Mouse (Mus musculus) myocyte (in vitro differentiated cells): ENCODE measurements at regions not wholly inside any gene's neighbourhood (a gene's known extent, or its start where the extent isn't known, plus 50 kb on each side); places are given as distances from the start of the nearest gene placed in this dataset.

ENCODE experiments used
- H3K27me3 ChIP-seq: one replicate; pipeline ENCODE4 v1.6.1; 2011; ENCODE audit not compliant: control insufficient read depth, insufficient read depth, insufficient read length
- H3K36me3 ChIP-seq: one replicate; pipeline ENCODE4 v1.6.1; 2011; ENCODE audit not compliant: control insufficient read depth, insufficient read depth
- H3K4me2 ChIP-seq: one replicate; pipeline ENCODE4 v1.6.1; 2011; ENCODE audit warnings: low read depth, control low read depth
- H3K4me3 ChIP-seq: one replicate; pipeline ENCODE4 v1.5.1; 2011; ENCODE audit warnings: mild to moderate bottlenecking, control low read depth, moderate library complexity
- H3K79me2 ChIP-seq: one replicate; pipeline ENCODE4 v1.6.1; 2011; ENCODE audit not compliant: control insufficient read depth, insufficient read depth
- H3ac ChIP-seq: one replicate; pipeline ENCODE4 v1.6.1; 2011; ENCODE audit not compliant: control insufficient read depth, insufficient read length
- CEBPB ChIP-seq: IDR thresholded peaks from 2 replicates; pipeline ENCODE4 v1.6.1; 2011; ENCODE audit warnings: mild to moderate bottlenecking, moderate library complexity; ENCODE audit not compliant: poor library complexity, insufficient read depth, severe bottlenecking
- E2F4 ChIP-seq: IDR thresholded peaks from one replicate; pipeline ENCODE4 v1.6.1; 2011; ENCODE audit warnings: mild to moderate bottlenecking, control low read depth, moderate library complexity; ENCODE audit not compliant: insufficient read depth
- MAX ChIP-seq: IDR thresholded peaks from one replicate; pipeline ENCODE4 v1.6.1; 2011; ENCODE audit warnings: low read depth, mild to moderate bottlenecking, control low read depth
- MYOD1 ChIP-seq, 3 experiments: IDR thresholded peaks; one replicate each; pipeline ENCODE4 v1.6.1; 2011; ENCODE audit warnings: control low read depth in 2 of 3, low read depth in 2 of 3, mild to moderate bottlenecking in 2 of 3, moderate library complexity in 1 of 3; ENCODE audit not compliant: insufficient read length in 2 of 3, control insufficient read depth in 1 of 3
- MYOG ChIP-seq, 3 experiments: IDR thresholded peaks; one replicate each; pipeline ENCODE4 v1.6.1; 2011; ENCODE audit warnings: control low read depth in 2 of 3, low read depth in 2 of 3, mild to moderate bottlenecking in 2 of 3; ENCODE audit not compliant: insufficient read length in 2 of 3, control insufficient read depth in 1 of 3, insufficient read depth in 1 of 3
- POLR2A ChIP-seq: IDR thresholded peaks from one replicate; pipeline ENCODE4 v1.6.1; 2011; ENCODE audit warnings: low read depth, mild to moderate bottlenecking, control low read depth, moderate library complexity; ENCODE audit not compliant: insufficient read length
- POLR2AphosphoS2 ChIP-seq: IDR thresholded peaks from one replicate; pipeline ENCODE4 v1.6.1; 2011; ENCODE audit warnings: low read depth, control low read depth; ENCODE audit not compliant: insufficient read length
- REST ChIP-seq: IDR thresholded peaks from one replicate; pipeline ENCODE4 v1.6.1; 2011; ENCODE audit warnings: mild to moderate bottlenecking, control low read depth, moderate library complexity; ENCODE audit not compliant: insufficient read depth, insufficient read length
- SRF ChIP-seq: IDR thresholded peaks from one replicate; pipeline ENCODE4 v1.6.1; 2011; ENCODE audit warnings: low read depth; ENCODE audit not compliant: control insufficient read depth, insufficient read length
- TCF12 ChIP-seq: IDR thresholded peaks from one replicate; pipeline ENCODE4 v1.6.1; 2011; ENCODE audit warnings: mild to moderate bottlenecking, control low read depth; ENCODE audit not compliant: poor library complexity, insufficient read depth, severe bottlenecking
- TCF3 ChIP-seq: IDR thresholded peaks from one replicate; pipeline ENCODE4 v1.6.1; 2011; ENCODE audit warnings: low read depth, control low read depth; ENCODE audit not compliant: insufficient read length
- USF1 ChIP-seq: IDR thresholded peaks from one replicate; pipeline ENCODE4 v1.6.1; 2011; ENCODE audit warnings: low read depth, mild to moderate bottlenecking, control low read depth, moderate library complexity

- TF ChIP-seq TCF12 (no peak), REST (no peak)
- H3K4me2 ChIP-seq = no peak overlapping the region
- H3ac ChIP-seq = no peak overlapping the region
- no peaks in the 10 kb centered on the region for H3K36me3 ChIP-seq
- H3K4me3 ChIP-seq = no peak overlapping the region
- no peaks in the 10 kb centered on the region for H3K79me2 ChIP-seq
- H3K27me3 ChIP-seq = no peaks in the 10 kb centered on the region
These were observed 157.8 kb upstream of the Nabp1 start for GRCm38 (mm10) chr1:51635881-51636515.

GRCm38 (mm10) chr1:51633795-51634194 lies 155.6 kb upstream of the Nabp1 start:
- Histone ChIP-seq H3K27me3 (no peaks in the 10 kb centered on the region), H3ac (no peak overlapping the region), H3K4me2 (no peak overlapping the region), H3K4me3 (no peak overlapping the region), H3K79me2 (no peaks in the 10 kb centered on the region), H3K36me3 (no peaks in the 10 kb centered on the region)
- no peak for TF ChIP-seq TCF12
- no peak for TF ChIP-seq MYOD1 (IDR thresholded peaks at IDR 0.05; ENCODE audit: control insufficient read depth in 1 of 3, insufficient read length in 2 of 3, low read depth in 2 of 3)

- Histone ChIP-seq H3K27me3 (no peaks in the 10 kb centered on the region), H3K36me3 (no peaks in the 10 kb centered on the region), H3K79me2 (no peaks in the 10 kb centered on the region), H3ac (no peak overlapping the region), H3K4me2 (no peak overlapping the region), H3K4me3 (no peak overlapping the region)
- TF ChIP-seq POLR2AphosphoS2 = no peak
- TF ChIP-seq MAX = no peak
- TF ChIP-seq TCF12 = no peak
- TF ChIP-seq CEBPB = no peak
- TF ChIP-seq REST = no peak
- no peak for TF ChIP-seq MYOG (IDR thresholded peaks at IDR 0.05; ENCODE audit: control insufficient read depth in 1 of 3, insufficient read depth in 1 of 3, insufficient read length in 2 of 3, low read depth in 2 of 3)
- TF ChIP-seq POLR2A = no peak
- TF ChIP-seq SRF = no peak
- no peak for TF ChIP-seq USF1
- TF ChIP-seq MYOD1 (IDR thresholded peaks at IDR 0.05; ENCODE audit: control insufficient read depth in 1 of 3, insufficient read length in 2 of 3, low read depth in 2 of 3) = no peak
- TF ChIP-seq TCF3 = no peak
- no peak for TF ChIP-seq E2F4
These were observed 154.6 kb upstream of the Nabp1 start for GRCm38 (mm10) chr1:51632851-51633250.

DNA sequence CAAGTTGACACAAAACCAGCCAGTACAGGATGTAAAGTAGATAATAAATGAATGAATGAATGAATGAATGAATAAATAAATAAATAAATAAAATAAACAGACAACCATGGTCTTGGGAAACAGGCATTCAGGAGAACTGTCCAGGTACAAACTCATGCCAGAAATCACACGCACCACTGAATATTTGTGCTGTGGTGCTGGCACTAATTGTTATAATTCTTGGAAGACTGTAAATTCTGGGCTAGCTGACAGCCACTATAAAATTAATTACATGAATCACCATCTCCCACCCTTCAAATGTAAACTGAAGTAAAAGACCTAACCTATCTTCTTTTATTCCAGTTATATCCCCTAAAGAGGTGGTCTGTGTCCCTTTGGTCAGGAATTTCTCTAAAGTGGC lies 151.6 kb upstream of the Nabp1 start:
- no peak overlapping the region for H3K4me3 ChIP-seq
- no peaks in the 10 kb centered on the region for H3K36me3 ChIP-seq
- no peak overlapping the region for H3K4me2 ChIP-seq
- H3K27me3 ChIP-seq = no peaks in the 10 kb centered on the region
- H3ac ChIP-seq = no peak overlapping the region
- no peak for TF ChIP-seq TCF3
- TF ChIP-seq MYOD1 (IDR thresholded peaks at IDR 0.05; ENCODE audit: control insufficient read depth in 1 of 3, insufficient read length in 2 of 3, low read depth in 2 of 3) = no peak
- TF ChIP-seq POLR2A = no peak
- TF ChIP-seq POLR2AphosphoS2 = no peak
- no peak for TF ChIP-seq MAX
- TF ChIP-seq REST = no peak
- no peak for TF ChIP-seq CEBPB
- no peak for TF ChIP-seq SRF
- TF ChIP-seq USF1 = no peak
- TF ChIP-seq TCF12 = no peak
- TF ChIP-seq MYOG (IDR thresholded peaks at IDR 0.05; ENCODE audit: control insufficient read depth in 1 of 3, insufficient read depth in 1 of 3, insufficient read length in 2 of 3, low read depth in 2 of 3) = no peak
- no peak for TF ChIP-seq E2F4
- H3K79me2 ChIP-seq = no peaks in the 10 kb centered on the region

- no peaks in the 10 kb centered on the region for H3K36me3 ChIP-seq
- no peaks in the 10 kb centered on the region for H3K27me3 ChIP-seq
- no peak overlapping the region for H3K4me2 ChIP-seq
- no peaks in the 10 kb centered on the region for H3K79me2 ChIP-seq
- H3ac ChIP-seq = no peak overlapping the region
- no peak for TF ChIP-seq MYOG (IDR thresholded peaks at IDR 0.05; ENCODE audit: control insufficient read depth in 1 of 3, insufficient read depth in 1 of 3, insufficient read length in 2 of 3, low read depth in 2 of 3)
- no peak for TF ChIP-seq CEBPB
- no peak for TF ChIP-seq MYOD1 (IDR thresholded peaks at IDR 0.05; ENCODE audit: control insufficient read depth in 1 of 3, insufficient read length in 2 of 3, low read depth in 2 of 3)
- TF ChIP-seq TCF12 = no peak
- H3K4me3 ChIP-seq = no peak overlapping the region
These were observed 150.0 kb upstream of the Nabp1 start for GRCm38 (mm10) chr1:51628137-51628793.
